Mouse (Mus musculus): ENCODE results near the gene Ccdc6. TPM values are rescaled to one million over a fixed set of nuclear protein-coding genes. Genes with fewer than 3 reads are reported as not detected.
A peak's percentile ranks its signal among the peaks of the same experiment; 100 is the strongest.
"Not testable (repeated sequence)": the region's sequence is repeated elsewhere in the genome, so short reads cannot be mapped to it uniquely, and the experiment has no call there.

Gene Ccdc6
- total RNA-seq, 2 experiments from 2014 or later = 29.6 to 48.6 TPM

DNA sequence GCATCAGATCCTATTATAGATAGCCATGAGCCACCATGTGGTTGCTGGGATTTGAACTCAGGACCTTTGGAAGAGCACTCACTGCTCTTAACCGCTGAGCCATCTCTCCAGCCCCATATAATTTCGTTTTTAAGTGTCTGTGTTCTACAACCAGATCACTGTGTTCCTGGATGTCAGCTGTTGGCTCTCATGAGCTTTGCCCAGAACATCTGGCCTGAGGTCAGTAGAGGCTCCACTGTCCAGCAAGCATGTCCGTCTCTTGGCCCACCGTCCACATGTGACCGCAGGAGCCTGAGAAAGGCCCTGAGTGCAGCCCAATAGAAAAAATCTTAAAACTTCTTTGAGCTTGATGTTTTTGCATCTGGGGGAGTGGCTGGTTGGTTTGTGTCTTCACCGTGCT is 99.7 kb downstream of the Ccdc6 start:
- no peak for ATAC-seq (replicated peaks; ENCODE audit: low FRiP score, low TSS enrichment, poor library complexity, severe bottlenecking)

DNA sequence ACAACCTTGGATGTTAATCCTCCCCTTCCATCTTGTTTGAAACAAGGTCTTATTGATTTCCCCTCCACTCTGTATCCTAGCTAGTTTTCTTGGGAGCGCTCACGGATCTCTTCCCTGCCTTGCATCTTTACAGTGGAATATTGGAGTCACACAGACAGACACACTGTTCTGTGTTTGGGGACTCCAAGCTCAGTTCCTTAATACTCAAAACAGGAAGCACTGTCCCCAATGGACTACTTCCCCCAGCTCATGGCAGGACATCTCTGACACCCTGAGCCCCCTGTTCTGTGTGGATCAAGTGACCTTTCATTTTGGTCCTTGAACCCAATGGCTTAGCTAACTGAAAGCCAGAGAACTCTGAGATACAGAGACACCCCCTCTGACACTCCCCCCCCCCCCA is 100.7 kb downstream of the Ccdc6 start:
- no peak for ATAC-seq (replicated peaks; ENCODE audit: low FRiP score, low TSS enrichment, poor library complexity, severe bottlenecking)

- ATAC-seq (replicated peaks; ENCODE audit: low FRiP score, low TSS enrichment, poor library complexity, severe bottlenecking) = no peak
Observed at GRCm38 (mm10) chr10:70198012-70198411, 101.1 kb downstream of the Ccdc6 start.

DNA sequence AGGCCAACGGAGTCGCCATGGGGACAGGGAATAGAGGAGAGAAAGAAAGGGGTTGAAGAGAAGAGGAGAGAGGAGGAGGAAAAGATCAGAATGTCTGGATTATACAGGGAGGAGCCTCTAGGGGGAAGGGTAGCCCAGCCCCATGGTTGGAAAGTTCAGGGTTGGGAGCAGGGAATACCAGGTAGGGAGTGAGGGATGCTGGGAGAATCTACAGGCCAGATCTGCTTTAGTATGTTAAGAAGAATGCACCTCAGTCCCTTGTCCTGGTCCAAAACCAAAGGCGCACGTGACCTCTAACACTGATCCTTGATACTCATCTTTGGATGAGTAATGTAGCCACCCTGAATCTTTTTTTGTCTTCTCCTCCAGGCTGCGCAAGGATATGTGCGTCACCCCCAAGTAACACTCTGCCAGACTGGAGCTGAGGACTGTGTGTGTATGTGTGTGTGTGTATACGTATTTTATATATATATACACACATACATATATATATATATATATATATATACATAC is 102.1 kb downstream of the Ccdc6 start:
- no peak for ATAC-seq (replicated peaks; ENCODE audit: low FRiP score, low TSS enrichment, poor library complexity, severe bottlenecking)

DNA sequence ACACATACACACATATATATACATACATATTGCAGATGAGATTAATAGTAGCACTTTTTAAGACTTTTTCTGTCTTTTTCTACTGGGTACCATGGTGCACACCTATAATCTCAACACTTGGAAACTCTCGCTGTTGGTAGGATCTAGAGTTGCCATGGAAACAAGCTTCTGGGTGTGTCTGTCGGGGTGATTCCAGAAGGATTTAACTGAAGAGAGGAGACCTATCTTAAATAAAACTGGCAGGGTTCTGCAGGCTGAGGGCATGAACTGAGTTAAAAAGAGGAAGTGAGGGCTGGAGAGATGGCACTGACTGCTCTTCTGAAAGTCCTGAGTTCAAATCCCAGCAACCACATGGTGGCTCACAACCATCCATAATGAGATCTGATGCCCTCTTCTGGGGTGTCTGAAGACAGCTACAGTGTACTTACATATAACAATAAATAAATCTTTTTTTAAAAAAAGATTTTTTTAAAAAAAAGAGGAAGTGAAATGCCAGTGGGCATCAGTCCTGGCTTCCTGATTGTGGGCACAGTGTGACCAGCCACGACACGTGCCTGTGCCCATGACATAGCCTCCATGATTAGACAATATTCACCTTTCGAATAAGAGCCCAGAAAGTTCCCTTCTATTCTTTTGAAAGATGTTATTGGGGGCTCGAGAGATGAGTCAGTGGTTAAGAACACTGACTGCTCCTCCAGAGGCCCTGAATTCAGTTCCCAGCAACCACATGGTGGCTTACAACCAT is 102.7 kb downstream of the Ccdc6 start:
- ATAC-seq (replicated peaks; ENCODE audit: low FRiP score, low TSS enrichment, poor library complexity, severe bottlenecking) = no peak

DNA sequence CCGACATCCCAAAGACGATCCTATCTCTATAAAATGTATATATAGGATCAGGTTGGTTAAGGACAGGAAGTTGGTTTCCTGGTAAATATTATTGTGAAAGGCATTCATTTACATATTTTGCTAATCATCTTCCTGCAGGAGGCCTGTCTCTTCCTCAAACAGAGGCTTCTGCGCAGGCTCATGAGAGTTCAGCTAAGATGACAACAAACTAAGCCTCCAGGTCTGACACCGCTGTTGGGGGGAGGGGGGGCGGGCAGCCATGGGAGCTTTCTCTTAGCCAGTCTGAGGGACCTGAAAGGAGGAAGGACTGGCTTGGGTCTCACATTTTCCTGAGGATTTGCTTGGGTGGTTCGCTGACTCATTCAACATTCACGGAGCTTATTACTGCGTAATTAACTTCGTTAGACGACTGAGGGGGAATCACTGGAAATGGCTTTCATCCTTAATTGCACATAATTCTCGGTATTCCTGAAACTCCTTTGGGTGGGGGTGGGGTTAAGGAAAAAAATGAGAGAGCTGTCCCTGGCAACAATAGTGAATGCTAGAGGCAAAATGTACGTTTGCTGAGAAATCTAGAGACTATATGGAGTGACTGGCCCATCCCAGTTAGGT is 104.1 kb downstream of the Ccdc6 start:
- 0 out of 2 replicates have a peak, but pooled peaks have one; percentile 48 for ATAC-seq (replicated peaks; ENCODE audit: low FRiP score, low TSS enrichment, poor library complexity, severe bottlenecking)

DNA sequence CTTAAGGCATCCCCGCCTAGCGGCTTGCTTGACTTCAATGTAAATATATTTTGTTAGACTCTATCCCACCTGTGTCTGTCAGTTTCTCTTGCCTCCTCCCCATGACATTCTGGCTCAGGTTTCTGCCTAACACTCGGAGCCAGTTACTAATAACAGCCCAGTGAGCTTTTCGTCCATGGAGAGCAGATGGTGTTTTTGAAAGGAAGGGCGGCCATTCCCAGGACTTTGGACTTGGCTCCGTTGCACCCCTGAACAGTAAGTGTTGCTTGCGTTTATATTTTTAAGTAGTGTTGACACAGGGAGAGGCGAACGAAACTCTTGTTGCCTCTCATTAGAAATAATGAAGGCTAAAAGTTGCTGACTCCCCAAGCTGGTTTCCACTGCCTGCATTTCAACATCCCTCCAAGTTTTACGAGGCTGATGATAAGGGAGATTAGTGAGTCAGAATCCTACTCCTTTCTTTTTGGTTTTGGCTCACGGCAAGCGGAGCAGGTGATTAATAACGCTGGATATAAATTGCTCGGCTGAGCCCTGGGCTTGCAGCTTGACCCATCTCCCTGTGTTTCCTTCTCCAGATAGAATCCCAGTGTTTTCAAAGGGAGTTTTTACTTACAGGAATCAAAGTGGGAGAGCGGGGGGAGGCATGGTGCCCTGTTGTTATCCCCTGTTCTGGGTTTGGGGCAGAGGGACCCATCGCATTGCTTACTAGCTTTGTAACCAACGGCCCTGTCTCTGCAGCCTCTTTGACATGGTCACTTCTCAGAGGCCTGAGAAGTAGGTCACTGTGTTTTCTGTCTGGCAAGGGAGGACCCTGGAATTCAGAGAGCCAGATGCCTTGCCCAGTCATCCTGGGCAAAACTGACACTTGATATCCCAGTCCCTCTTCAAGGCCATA is 107.8 kb downstream of the Ccdc6 start, which contains the start of gene Mrln:
Gene Mrln (plus strand): TSS at position 160 of the 895 bp plus-strand sequence.
- no peak for ATAC-seq (replicated peaks; ENCODE audit: low FRiP score, low TSS enrichment, poor library complexity, severe bottlenecking)

- ATAC-seq (replicated peaks; ENCODE audit: low FRiP score, low TSS enrichment, poor library complexity, severe bottlenecking) = no peak
Observed at GRCm38 (mm10) chr10:70211281-70211680, 114.4 kb downstream of the Ccdc6 start.

- ATAC-seq (replicated peaks; ENCODE audit: low FRiP score, low TSS enrichment, poor library complexity, severe bottlenecking) = no peak
Observed at GRCm38 (mm10) chr10:70220971-70221370, 124.0 kb downstream of the Ccdc6 start.

DNA sequence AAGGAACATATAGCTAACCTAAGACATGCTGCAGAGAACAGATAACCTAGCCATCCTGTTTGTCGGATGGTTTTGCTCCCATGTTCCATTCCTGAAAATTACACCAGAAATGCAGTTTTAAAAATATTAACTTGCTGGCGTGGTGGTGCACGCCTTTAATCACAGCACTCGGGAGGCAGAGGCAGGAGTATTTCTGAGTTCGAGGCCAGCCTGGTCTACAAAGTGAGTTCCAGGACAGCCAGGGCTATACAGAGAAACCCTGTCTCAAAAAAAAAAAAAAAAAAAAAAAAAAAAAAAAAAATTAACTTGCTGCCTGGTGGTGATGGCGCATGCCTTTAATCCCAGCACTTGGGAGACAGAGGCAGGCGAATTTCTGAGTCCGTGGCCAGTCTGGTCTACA is 125.3 kb downstream of the Ccdc6 start:
- ATAC-seq (replicated peaks; ENCODE audit: low FRiP score, low TSS enrichment, poor library complexity, severe bottlenecking) = not testable (repeated sequence)

GRCm38 (mm10) chr10:70224571-70224970 is 127.7 kb downstream of the Ccdc6 start:
- ATAC-seq (replicated peaks; ENCODE audit: low FRiP score, low TSS enrichment, poor library complexity, severe bottlenecking) = no peak

DNA sequence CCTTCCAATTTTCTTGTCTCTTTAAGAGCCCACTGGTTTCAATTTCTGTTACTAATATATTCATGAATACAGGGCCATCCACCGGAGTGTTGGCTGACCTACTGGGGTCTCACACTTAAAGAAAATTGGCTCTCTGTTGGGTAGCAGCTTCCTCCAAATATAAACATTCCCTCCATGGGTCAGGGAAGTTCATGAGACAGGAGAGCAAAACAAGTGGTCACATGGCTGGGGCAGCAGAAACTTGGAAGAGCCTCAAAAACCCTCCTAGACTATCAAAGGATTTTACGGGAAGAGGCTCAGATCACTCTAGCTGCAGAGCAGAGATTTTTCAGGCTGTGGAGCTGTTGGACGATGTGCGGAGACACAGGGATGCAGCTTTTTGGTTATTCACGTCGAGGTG is 128.8 kb downstream of the Ccdc6 start:
- no peak for ATAC-seq (replicated peaks; ENCODE audit: low FRiP score, low TSS enrichment, poor library complexity, severe bottlenecking)

DNA sequence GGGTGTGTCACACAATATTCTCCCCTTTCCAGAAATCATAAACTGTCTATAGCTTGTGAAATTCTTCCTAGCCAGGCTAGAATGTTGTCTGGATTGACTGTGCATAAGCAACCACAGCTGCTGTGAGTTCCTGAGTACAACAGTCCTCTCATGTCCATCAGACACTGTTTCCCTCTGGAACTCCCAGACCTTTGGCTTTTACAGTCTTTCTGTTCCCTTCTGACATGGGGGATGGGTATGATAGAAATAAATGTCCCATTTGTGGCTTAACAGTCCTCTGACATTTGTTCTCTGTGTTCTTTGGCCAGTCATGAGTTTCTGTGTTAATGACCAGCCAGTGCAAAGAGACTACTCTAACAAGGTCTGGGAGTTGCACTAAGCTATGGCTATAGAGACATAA is 129.7 kb downstream of the Ccdc6 start:
- ATAC-seq (replicated peaks; ENCODE audit: low FRiP score, low TSS enrichment, poor library complexity, severe bottlenecking) = no peak

DNA sequence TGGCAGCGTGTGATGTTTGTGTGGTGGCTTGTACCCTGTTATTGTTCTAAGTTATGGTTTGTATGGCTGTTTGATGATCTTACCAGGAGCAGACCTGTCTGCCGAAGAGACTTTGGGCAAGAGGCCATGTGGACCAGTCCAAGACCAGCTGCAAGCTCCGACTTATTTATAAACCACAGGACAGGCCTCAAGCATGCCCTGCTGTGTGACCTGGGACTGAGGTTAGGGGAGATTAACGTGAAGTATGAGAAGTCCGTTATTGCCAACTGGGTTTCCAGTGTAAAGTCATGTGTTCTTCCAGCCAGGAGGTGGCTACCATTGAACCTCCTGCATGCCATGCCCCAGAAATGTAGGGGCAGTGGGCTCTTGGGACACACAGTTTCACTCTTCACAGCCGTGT is 133.4 kb downstream of the Ccdc6 start:
- no peak for ATAC-seq (replicated peaks; ENCODE audit: low FRiP score, low TSS enrichment, poor library complexity, severe bottlenecking)

GRCm38 (mm10) chr10:70237936-70238335 is 141.0 kb downstream of the Ccdc6 start:
- ATAC-seq (replicated peaks; ENCODE audit: low FRiP score, low TSS enrichment, poor library complexity, severe bottlenecking) = no peak

Other genes with a start within 250 kb of the Ccdc6 start
- not detected in 2 replicates for gene Mrln, start 107.5 kb downstream of the Ccdc6 start, total RNA-seq (2014; fragmentation: Nextera tagmentation)
- not detected in 2 replicates for gene Mrln, start 107.5 kb downstream of the Ccdc6 start, total RNA-seq (2017)
- not detected in 2 replicates for gene Slc16a9, start 148.0 kb downstream of the Ccdc6 start, total RNA-seq (2014; fragmentation: Nextera tagmentation)
- 0.30 TPM in 1 of 2 replicates, not detected in the other for gene Slc16a9, start 148.0 kb downstream of the Ccdc6 start, total RNA-seq (2017)